Comparison of ENCODE assay signal across 24 mouse cellular contexts in the genomic region with DNA sequence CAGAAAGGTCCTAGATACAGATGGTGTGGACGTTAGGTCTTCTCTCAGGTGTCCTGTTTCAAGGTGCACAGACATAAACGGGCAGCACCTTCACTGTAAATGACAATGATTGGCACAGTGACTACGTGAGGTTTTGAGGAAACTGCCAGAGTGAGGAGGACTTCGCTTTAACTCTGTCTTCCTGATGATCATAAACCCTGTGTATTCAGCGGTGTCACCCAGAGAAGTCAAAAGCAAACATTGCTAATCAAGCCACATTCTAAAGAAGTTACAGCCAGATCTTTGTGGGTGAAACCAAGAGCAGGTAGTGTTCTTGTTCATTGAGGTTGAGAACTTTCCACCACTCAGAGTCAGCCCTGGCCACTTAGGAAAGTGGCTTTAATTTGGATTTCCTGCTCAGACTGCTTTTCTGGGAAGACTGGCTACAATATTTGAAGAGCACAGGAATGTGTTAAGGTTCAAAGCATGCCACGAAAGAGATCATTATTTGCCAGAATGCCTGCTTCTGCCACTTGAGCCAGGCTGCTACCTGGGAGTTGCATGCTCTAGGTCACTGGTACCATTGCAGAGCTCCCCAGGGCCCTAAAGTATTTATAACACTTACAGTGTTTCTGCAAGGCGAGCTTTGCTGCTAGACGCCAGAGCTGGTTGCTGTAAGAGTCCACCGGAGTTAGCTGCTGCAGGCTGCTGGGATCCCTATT. TPM values are rescaled to one million over a fixed set of nuclear protein-coding genes. Genes with fewer than 3 reads are reported as not detected.
DNase-seq lines count a peak whose midpoint lies in the region; ATAC-seq lines count a peak whose summit lies in the region.
"Had no signal": no experiment of that assay in that cellular context is flagged by ENCODE, and none has a peak within 500 bp of the region (broad histone marks: within the 10 kb centered on the region; RNA-seq: fewer than 3 reads in every experiment).

No protein-coding gene starts in this region.

- peak overlapping the region; percentile 39 for H3K27ac ChIP-seq in lung, embryonic 15.5 days
- H3K27ac ChIP-seq: embryonic facial prominence, embryonic 15.5 days; forebrain, embryonic 10.5 days; forebrain, embryonic 15.5 days; heart, embryonic 13.5 days; hindbrain, embryonic 12.5 days had no signal

- no peaks in the 10 kb centered on the region for H3K36me3 ChIP-seq in lung, embryonic 15.5 days
- H3K36me3 ChIP-seq: embryonic facial prominence, embryonic 15.5 days; forebrain, embryonic 10.5 days; forebrain, embryonic 15.5 days; heart, embryonic 13.5 days; hindbrain, embryonic 12.5 days had no signal

- peak; percentile 25 for DNase-seq in adrenal gland, postnatal 14 days
- no peak for DNase-seq in adrenal gland, adult 2 months
- peak; percentile 56 for DNase-seq in heart, adult 11 months
- no peak for DNase-seq in heart, adult 18-20 months
- DNase-seq in lung, postnatal 10 days = no peak
- DNase-seq: cerebellum, adult 11 months; cerebellum, adult 8-10 months; cerebellum, postnatal 14 days; gastrocnemius, postnatal 10 days; heart, postnatal 4 days had no signal

- H3K4me3 ChIP-seq in lung, embryonic 15.5 days = no peak overlapping the region
- H3K4me3 ChIP-seq: embryonic facial prominence, embryonic 15.5 days; erythroblast, embryonic 14.5 days; forebrain, embryonic 10.5 days; forebrain, embryonic 15.5 days; heart, embryonic 13.5 days; hindbrain, embryonic 12.5 days had no signal

- no peak overlapping the region for H3K4me2 ChIP-seq in lung, embryonic 15.5 days
- H3K4me2 ChIP-seq: embryonic facial prominence, embryonic 15.5 days; forebrain, embryonic 15.5 days; heart, embryonic 13.5 days; hindbrain, embryonic 12.5 days had no signal

- H3K9me3 ChIP-seq in lung, embryonic 15.5 days = no peaks in the 10 kb centered on the region
- H3K9me3 ChIP-seq: embryonic facial prominence, embryonic 15.5 days; forebrain, embryonic 10.5 days; forebrain, embryonic 15.5 days; heart, embryonic 13.5 days; hindbrain, embryonic 12.5 days had no signal

- H3K9ac ChIP-seq in lung, embryonic 15.5 days = no peak overlapping the region
- H3K9ac ChIP-seq: embryonic facial prominence, embryonic 15.5 days; forebrain, embryonic 15.5 days; heart, embryonic 13.5 days; hindbrain, embryonic 12.5 days had no signal

- H3K27me3 ChIP-seq in lung, embryonic 15.5 days = no peaks in the 10 kb centered on the region
- H3K27me3 ChIP-seq: forebrain, embryonic 15.5 days; hindbrain, embryonic 12.5 days had no signal

- peak; percentile 40; the same call in 1 of the 2 replicates for ATAC-seq in lung, embryonic 15.5 days (ENCODE audit: borderline replicate concordance, extremely low read depth, low FRiP score, low TSS enrichment)
- ATAC-seq: forebrain, embryonic 15.5 days; hindbrain, embryonic 16.5 days; inflammation-experienced regulatory T-cells, adult 6 months had no signal

- peaks cover 11% of the 10 kb centered on the region; the same call in 1 of the 2 replicates for H3K4me1 ChIP-seq in lung, embryonic 15.5 days
- H3K4me1 ChIP-seq: embryonic facial prominence, embryonic 15.5 days; forebrain, embryonic 10.5 days; forebrain, embryonic 15.5 days; heart, embryonic 13.5 days; hindbrain, embryonic 12.5 days had no signal

- 40% methylated on average over 9 of the region's 9 CpGs for WGBS in lung, embryonic 15.5 days

RNA-seq across cellular contexts. Expression of gene Lrrc52, which starts 35.5 kb away (rescaled TPM):
- total RNA-seq in adrenal gland, postnatal 14 days (2021) = 0.30 TPM in 1 of 2 replicates, not detected in the other
- under 1 TPM in 1 of 2 experiments, not detected in 1; 0.66 TPM for total RNA-seq in adrenal gland, adult 2 months (2021)
- polyA plus RNA-seq in adrenal gland, adult 2 months (2012; rRNA removed) = not detected in 2 replicates
- 1 to 10 TPM; 2.6 to 3.2 TPM for total RNA-seq in heart, adult 18-20 months (2021)
- polyA plus RNA-seq in lung, embryonic 15.5 days (2015; fragmentation: Nextera tagmentation; extraction: Ambion mirVana) = 0.33 and 0.42 TPM in 2 replicates
- total RNA-seq: common myeloid progenitor, adult 5-6 weeks; MEL had no signal
- polyA plus RNA-seq: brain, embryonic 14.5 days; C2C12; embryonic facial prominence, embryonic 15.5 days; erythroblast, embryonic 14.5 days; forebrain, embryonic 10.5 days; forebrain, embryonic 15.5 days; frontal cortex, adult 2 months; hindbrain, embryonic 12.5 days; hindbrain, embryonic 16.5 days; inflammation-experienced regulatory T-cells, adult 6 months had no signal

RNA-seq across cellular contexts. Expression of gene Mgst3, which starts 37.5 kb away (rescaled TPM):
- total RNA-seq in adrenal gland, postnatal 14 days (2021) = 69.7 and 75.6 TPM in 2 replicates
- 10 to 100 TPM; 79.0 to 84.2 TPM for total RNA-seq in adrenal gland, adult 2 months (2021)
- polyA plus RNA-seq in adrenal gland, adult 2 months (2012; rRNA removed) = 298 and 342 TPM in 2 replicates
- 100 to 1,000 TPM; 301 to 305 TPM for total RNA-seq in heart, adult 18-20 months (2021)
- 44.2 and 48.1 TPM in 2 replicates for polyA plus RNA-seq in lung, embryonic 15.5 days (2015; fragmentation: Nextera tagmentation; extraction: Ambion mirVana)

Comparison
In these comparisons a context has a peak if more than half of its experiments do, and no peak if none do; other contexts are left out.
1. DNase-seq: peak in adrenal gland, postnatal 14 days (single experiment) and heart, adult 11 months (single experiment); none in adrenal gland, adult 2 months (single experiment), heart, adult 18-20 months (0 of 2) and lung, postnatal 10 days (single experiment).